Mouse (Mus musculus): ENCODE data around the gene Aasdh. TPM values are rescaled to one million over a fixed set of nuclear protein-coding genes. Genes with fewer than 3 reads are reported as not detected.

Aasdh gene
- polyA plus RNA-seq, 1 experiment, result 20.9 TPM

DNA sequence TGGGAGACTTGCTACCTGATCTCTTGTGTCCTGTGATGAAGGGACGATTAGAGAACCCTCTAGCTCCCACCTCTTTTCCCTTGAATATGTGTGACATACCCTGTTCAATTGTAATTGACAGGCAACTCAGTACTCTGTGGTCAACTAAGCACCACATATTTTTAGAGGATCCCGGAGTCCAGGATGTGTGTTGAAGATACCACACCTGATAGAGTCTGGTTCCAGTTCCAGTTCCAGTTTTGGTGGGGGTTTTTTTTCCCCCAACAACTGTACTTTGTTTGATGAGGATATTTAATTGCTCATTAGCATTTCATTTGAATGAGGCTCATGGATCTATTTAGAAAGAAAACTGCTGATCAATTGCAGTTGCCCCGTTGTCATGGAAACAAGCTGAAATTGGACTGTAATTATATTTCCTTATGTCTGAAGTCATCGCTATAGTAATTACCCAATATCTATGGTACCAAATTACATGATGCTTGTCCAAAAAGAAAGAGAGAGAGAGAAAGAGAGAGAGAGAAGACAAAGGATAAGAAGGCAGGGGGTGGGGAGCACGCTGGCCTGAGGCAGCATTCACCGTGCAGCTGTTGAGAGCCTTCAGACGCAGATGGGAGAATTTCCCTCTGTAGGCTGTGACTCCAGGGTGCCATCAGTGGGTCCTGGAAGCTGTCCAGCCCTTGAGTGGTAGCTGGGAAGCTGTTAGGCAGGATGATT is 76.6 kb downstream of the Aasdh start:
- no peak for DNase-seq
- 67% methylated on average over 7 of the region's 7 CpGs for WGBS
- Histone ChIP-seq H3K27me3 (ENCODE audit: control insufficient read depth, insufficient read depth, low read length) (no peaks in the 10 kb centered on the region), H3K4me3 (replicated peaks; ENCODE audit: insufficient read depth, low read depth, low read length) (no peak overlapping the region), H3K27ac (ENCODE audit: insufficient read depth, low read length) (no peak overlapping the region), H3K4me1 (ENCODE audit: control insufficient read depth, insufficient read depth, low read length) (no peaks in the 10 kb centered on the region)
- TF ChIP-seq POLR2A (IDR thresholded peaks at IDR 0.05; ENCODE audit: borderline replicate concordance, insufficient read depth, low read length) (no peak), CTCF (IDR thresholded peaks at IDR 0.05; ENCODE audit: borderline replicate concordance, insufficient read depth, low read depth, low read length) (no peak)

Other genes with a start within 250 kb of the Aasdh start
- 27.6 and 29.1 TPM in 2 replicates for gene C530008M17Rik, start 249.0 kb downstream of the Aasdh start, polyA plus RNA-seq (2012; rRNA removed)
- 95.0 and 101 TPM in 2 replicates for gene Paics, start 45.8 kb upstream of the Aasdh start, polyA plus RNA-seq (2012; rRNA removed)
- 7.9 and 8.6 TPM in 2 replicates for gene Ppat, start 46.1 kb upstream of the Aasdh start, polyA plus RNA-seq (2012; rRNA removed)
- gene Srp72, start 69.2 kb upstream of the Aasdh start, polyA plus RNA-seq (2012; rRNA removed), result 62.0 and 66.2 TPM in 2 replicates
- 0.25 TPM in 1 of 2 replicates, not detected in the other for gene Arl9, start 98.5 kb upstream of the Aasdh start, polyA plus RNA-seq (2012; rRNA removed)
- 0.74 and 0.86 TPM in 2 replicates for gene Thegl, start 110.5 kb upstream of the Aasdh start, polyA plus RNA-seq (2012; rRNA removed)
- gene Hopx, start 209.6 kb upstream of the Aasdh start, polyA plus RNA-seq (2012; rRNA removed), result 238 and 272 TPM in 2 replicates